Mouse (Mus musculus) cerebellum, adult 11-12 months (tissue): ENCODE measurements around the gene Vav2.

Experiments
- DNase-seq: peaks from one replicate; pipeline ENCODE4 v3.0.0; 2022

The Vav2 gene

GRCm38 (mm10) chr2:27406928-27407327 lies 19.9 kb downstream of the Vav2 start:
- no peak for DNase-seq

GRCm38 (mm10) chr2:27405094-27405884 lies 21.5 kb downstream of the Vav2 start:
- DNase-seq, result no peak

GRCm38 (mm10) chr2:27404375-27405093 lies 22.3 kb downstream of the Vav2 start:
- DNase-seq, result no peak

- no peak for DNase-seq
Observed at GRCm38 (mm10) chr2:27401544-27401943, 25.3 kb downstream of the Vav2 start.

- no peak for DNase-seq
Observed at GRCm38 (mm10) chr2:27400083-27400482, 26.8 kb downstream of the Vav2 start.

- DNase-seq, result no peak
Observed at GRCm38 (mm10) chr2:27396656-27397440, 30.0 kb downstream of the Vav2 start.

GRCm38 (mm10) chr2:27394158-27394832 lies 32.5 kb downstream of the Vav2 start:
- no peak for DNase-seq

- no peak for DNase-seq
Observed at GRCm38 (mm10) chr2:27392278-27392677, 34.6 kb downstream of the Vav2 start.

- no peak for DNase-seq
Observed at GRCm38 (mm10) chr2:27390775-27391174, 36.1 kb downstream of the Vav2 start.

- no peak for DNase-seq
Observed at GRCm38 (mm10) chr2:27390325-27390724, 36.5 kb downstream of the Vav2 start.

- DNase-seq, result no peak
Observed at GRCm38 (mm10) chr2:27389272-27390162, 37.3 kb downstream of the Vav2 start.

GRCm38 (mm10) chr2:27387209-27387608 lies 39.6 kb downstream of the Vav2 start:
- no peak for DNase-seq

- DNase-seq, result no peak
Observed at GRCm38 (mm10) chr2:27381698-27382097, 45.1 kb downstream of the Vav2 start.

- no peak for DNase-seq
Observed at GRCm38 (mm10) chr2:27381254-27381653, 45.6 kb downstream of the Vav2 start.

GRCm38 (mm10) chr2:27377876-27378275 lies 49.0 kb downstream of the Vav2 start:
- no peak for DNase-seq

- no peak for DNase-seq
Observed at GRCm38 (mm10) chr2:27377164-27377563, 49.7 kb downstream of the Vav2 start.

GRCm38 (mm10) chr2:27375141-27375540 lies 51.7 kb downstream of the Vav2 start:
- DNase-seq, result no peak

- no peak for DNase-seq
Observed at GRCm38 (mm10) chr2:27373349-27373748, 53.5 kb downstream of the Vav2 start.

GRCm38 (mm10) chr2:27371450-27371849 lies 55.4 kb downstream of the Vav2 start:
- DNase-seq, result no peak

- DNase-seq, result no peak
Observed at GRCm38 (mm10) chr2:27368980-27369379, 57.9 kb downstream of the Vav2 start.

GRCm38 (mm10) chr2:27365296-27365695 lies 61.5 kb downstream of the Vav2 start:
- DNase-seq, result no peak

GRCm38 (mm10) chr2:27361786-27362185 lies 65.0 kb downstream of the Vav2 start:
- DNase-seq, result no peak
